Mouse (Mus musculus) megakaryocyte, embryonic 14.5 days (primary cell): ENCODE results near the gene Bri3.

Source experiments
- FLI1 ChIP-seq: IDR thresholded peaks from 2 replicates; pipeline ENCODE4 v1.6.1; 2012; ENCODE audit warnings: low read length, inconsistent platforms, mixed read lengths
- GATA1 ChIP-seq: IDR thresholded peaks from 3 replicates; pipeline ENCODE4 v1.6.1; 2012; ENCODE audit warnings: mixed read lengths, low read length, inconsistent platforms, borderline replicate concordance

DNA sequence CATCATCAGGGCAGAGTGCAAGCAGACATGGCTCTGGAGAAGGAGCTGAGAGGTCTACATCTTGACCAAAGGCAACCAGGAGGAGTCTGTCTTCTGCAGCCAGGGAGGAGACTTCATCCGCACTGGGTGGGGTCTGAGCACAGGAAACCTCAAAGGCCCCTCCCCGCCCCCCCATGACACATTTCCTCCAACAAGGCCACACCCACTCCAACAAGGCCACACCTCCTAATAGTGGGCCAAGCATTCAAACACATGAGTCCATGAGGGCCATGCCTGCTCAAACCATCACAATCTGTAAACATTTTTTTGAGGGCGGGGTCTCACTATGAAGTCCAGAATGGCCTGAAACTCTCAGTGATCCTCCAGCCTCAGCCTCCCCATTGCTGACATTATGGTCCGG is 135.2 kb downstream of the Bri3 start:
- no peak for TF ChIP-seq GATA1
- TF ChIP-seq FLI1 = no peak
